Mouse (Mus musculus) hindbrain, embryonic 16.5 days (tissue): ENCODE measurements around the gene Elfn1. TPM values are rescaled to one million over a fixed set of nuclear protein-coding genes. Genes with fewer than 3 reads are reported as not detected.

ENCODE experiments used
- ATAC-seq: fragments of 200-750 bp; cut with Nextera tagmentation; 2 replicates; pipeline ENCODE4 v1.8.0; 2017; ENCODE audit warnings: moderate TSS enrichment, moderate library complexity
- H3K27ac ChIP-seq: fragments of 300-500 bp; sonication (generic); 2 replicates; pipeline ENCODE4 v1.5.1; 2014; ENCODE audit warnings: low read depth, mild to moderate bottlenecking, control low read depth, low read length, moderate library complexity
- H3K27me3 ChIP-seq: fragments of 300-500 bp; sonication (generic); replicated peaks from 2 replicates; pipeline ENCODE4 v1.6.1; 2014; ENCODE audit warnings: low read length; ENCODE audit not compliant: control insufficient read depth, insufficient read depth
- H3K36me3 ChIP-seq: fragments of 300-500 bp; sonication (generic); 2 replicates; pipeline ENCODE4 v1.6.1; 2014; ENCODE audit warnings: mild to moderate bottlenecking, low read length, moderate library complexity, mixed read lengths; ENCODE audit not compliant: control insufficient read depth, insufficient read depth
- H3K4me1 ChIP-seq: fragments of 300-500 bp; sonication (generic); 2 replicates; pipeline ENCODE4 v1.6.1; 2014; ENCODE audit warnings: low read depth, low read length; ENCODE audit not compliant: control insufficient read depth, insufficient read depth
- H3K4me2 ChIP-seq: fragments of 300-500 bp; sonication (generic); 2 replicates; pipeline ENCODE4 v1.6.1; 2014; ENCODE audit warnings: mild to moderate bottlenecking, low read length, control low read depth, moderate library complexity
- H3K4me3 ChIP-seq: fragments of 300-500 bp; sonication (generic); 2 replicates; pipeline ENCODE4 v1.5.1; 2014; ENCODE audit warnings: mild to moderate bottlenecking, low read length, control low read depth, moderate library complexity
- H3K9ac ChIP-seq: fragments of 300-500 bp; sonication (generic); 2 replicates; pipeline ENCODE4 v1.6.1; 2014; ENCODE audit warnings: low read depth, mild to moderate bottlenecking, control low read depth, low read length, moderate library complexity
- H3K9me3 ChIP-seq: fragments of 300-500 bp; sonication (generic); 2 replicates; pipeline ENCODE4 v1.6.1; 2014; ENCODE audit warnings: mild to moderate bottlenecking, low read length, moderate library complexity; ENCODE audit not compliant: control insufficient read depth
- WGBS: fragments of 180-500 bp; shearing (Covaris S2); extraction: QIAGEN DNeasy Blood & Tissue Kit; methylation state at CpG from one replicate; pipeline ENCODE4 v1.1.7; 2014; 5-methylcytosine and 5-hydroxymethylcytosine counted together
- polyA plus RNA-seq: library from polyadenylated mRNA; unstranded; fragments of >200 nt; fragmentation: Nextera tagmentation; extraction: Ambion mirVana; gene quantifications from 2 replicates; pipeline ENCODE4 v1.2.1, GENCODE M21; 2015

The Elfn1 gene
- polyA plus RNA-seq, 1 experiment from 2014 or later: 2.8 TPM

DNA sequence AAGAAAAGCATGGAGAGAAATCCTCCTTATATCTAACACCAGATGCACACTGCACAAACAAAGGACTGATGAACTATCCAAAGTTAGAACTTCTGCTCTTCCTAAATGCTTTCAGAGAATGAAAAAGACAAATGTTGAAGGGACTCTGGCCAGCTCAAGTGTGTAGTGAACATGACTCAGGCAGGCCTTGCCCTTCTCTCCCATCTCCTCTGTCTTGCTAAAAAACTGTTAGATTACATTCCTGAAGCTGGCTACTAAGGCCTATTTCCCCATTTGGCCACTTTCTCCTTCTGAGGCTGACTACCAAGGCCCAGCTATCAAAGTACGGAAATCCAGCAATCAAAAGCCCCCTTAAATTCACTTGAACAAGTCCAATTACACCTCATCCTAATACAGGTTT is 111.9 kb downstream of the Elfn1 start:
- H3K4me2 ChIP-seq: no peak overlapping the region
- no peaks in the 10 kb centered on the region for H3K27me3 ChIP-seq
- 96% methylated on average over 1 of the region's 1 CpGs for WGBS
- no peak overlapping the region for H3K4me3 ChIP-seq
- H3K9ac ChIP-seq: no peak overlapping the region
- H3K9me3 ChIP-seq: no peaks in the 10 kb centered on the region
- H3K36me3 ChIP-seq: no peaks in the 10 kb centered on the region
- peaks cover 26% of the 10 kb centered on the region for H3K4me1 ChIP-seq
- no peak overlapping the region for H3K27ac ChIP-seq
- ATAC-seq: no peak

DNA sequence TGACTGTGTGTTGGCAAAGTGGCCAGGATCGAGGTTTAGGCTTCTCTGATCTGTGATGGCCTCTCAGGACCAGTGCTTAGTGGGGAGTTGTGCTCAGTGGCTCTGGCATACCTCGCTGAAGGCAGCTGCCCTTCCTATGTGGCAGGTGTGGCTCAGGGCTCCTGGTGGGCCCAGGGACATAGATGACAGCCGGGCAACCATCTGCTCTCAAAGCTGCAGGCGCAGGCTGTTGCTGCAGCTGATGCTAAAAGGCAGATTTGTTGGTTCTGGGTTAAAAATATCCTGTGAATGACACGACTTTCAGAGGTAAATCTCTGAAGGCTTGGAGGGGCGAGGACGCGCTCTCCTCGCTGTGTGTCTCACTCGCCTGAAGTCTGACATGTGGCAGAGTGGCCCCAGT is 114.0 kb downstream of the Elfn1 start:
- no peak overlapping the region for H3K4me2 ChIP-seq
- no peaks in the 10 kb centered on the region for H3K36me3 ChIP-seq
- ATAC-seq: no peak
- no peaks in the 10 kb centered on the region; the same call in 1 of the 2 replicates for H3K27me3 ChIP-seq
- H3K27ac ChIP-seq: no peak overlapping the region
- no peaks in the 10 kb centered on the region for H3K9me3 ChIP-seq
- H3K4me1 ChIP-seq: peaks cover 28% of the 10 kb centered on the region
- no peak overlapping the region for H3K4me3 ChIP-seq
- no peak overlapping the region for H3K9ac ChIP-seq
- WGBS: 53% methylated on average over 10 of the region's 10 CpGs

DNA sequence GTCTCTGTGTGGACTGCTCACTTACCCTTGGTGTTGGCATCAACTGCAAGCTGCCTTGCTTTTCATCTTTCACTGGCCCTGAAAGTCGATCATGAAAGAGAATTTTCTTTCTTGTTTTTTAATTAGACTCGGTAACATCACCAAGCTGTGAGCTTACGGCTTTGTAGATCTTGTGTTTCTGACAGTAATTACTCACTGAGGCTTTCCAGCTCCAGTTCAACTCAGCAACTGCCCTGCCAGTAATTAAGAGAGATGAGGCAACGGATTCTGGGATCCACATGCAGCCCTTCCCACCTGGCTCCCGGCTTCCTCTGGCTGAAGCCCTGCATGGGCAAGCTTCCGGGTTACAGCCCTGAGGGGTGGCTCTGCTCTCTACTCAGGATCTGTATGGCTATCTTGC is 115.1 kb downstream of the Elfn1 start:
- WGBS: 56% methylated on average over 6 of the region's 6 CpGs

DNA sequence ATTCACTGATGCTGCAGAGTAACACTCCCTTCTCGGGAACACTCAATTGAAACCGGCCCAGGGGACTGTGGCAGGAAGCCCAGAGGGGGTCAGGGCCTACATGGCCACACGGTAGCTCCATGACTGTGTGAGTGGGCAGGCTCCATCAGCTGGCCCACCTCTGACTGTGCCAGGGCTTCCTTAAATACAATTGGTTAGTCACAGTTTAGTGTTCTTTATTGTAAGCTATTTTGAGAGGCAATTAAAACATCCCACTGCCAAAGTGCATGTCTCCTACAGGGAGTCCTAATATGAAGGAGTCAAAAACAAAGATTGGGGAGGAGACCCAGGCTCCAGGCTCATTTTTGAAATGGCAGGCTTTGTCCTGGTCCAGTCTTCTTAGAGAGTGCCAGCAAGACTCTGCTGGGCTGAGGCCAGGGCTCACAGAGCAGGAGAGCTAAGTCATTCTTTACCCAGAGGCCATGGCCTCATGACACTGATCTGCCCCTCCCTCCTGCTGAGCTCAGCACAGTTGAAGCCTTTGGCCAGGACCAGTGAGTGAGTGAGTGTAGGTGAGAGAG is 116.3 kb downstream of the Elfn1 start:
- no peak overlapping the region for H3K9ac ChIP-seq
- H3K27ac ChIP-seq: no peak overlapping the region
- H3K4me2 ChIP-seq: no peak overlapping the region
- peak; percentile 91 for ATAC-seq
- peaks cover 28% of the 10 kb centered on the region for H3K4me1 ChIP-seq
- no peaks in the 10 kb centered on the region; the same call in 1 of the 2 replicates for H3K27me3 ChIP-seq
- WGBS: 13% methylated on average over 3 of the region's 3 CpGs
- H3K9me3 ChIP-seq: no peaks in the 10 kb centered on the region
- no peaks in the 10 kb centered on the region for H3K36me3 ChIP-seq
- no peak overlapping the region for H3K4me3 ChIP-seq

More for the DNA sequence above, 115.1 kb downstream of the Elfn1 start:
- Histone ChIP-seq H3K27ac (no peak overlapping the region), H3K9ac (no peak overlapping the region), H3K9me3 (no peaks in the 10 kb centered on the region), H3K4me2 (no peak overlapping the region), H3K27me3 (no peaks in the 10 kb centered on the region; the same call in 1 of the 2 replicates), H3K36me3 (no peaks in the 10 kb centered on the region), H3K4me1 (peaks cover 28% of the 10 kb centered on the region), H3K4me3 (no peak overlapping the region)
- no peak for ATAC-seq

Other genes with a start within 250 kb of the Elfn1 start
- gene Micall2, start 171.6 kb upstream of the Elfn1 start, polyA plus RNA-seq: 12.3 and 12.9 TPM in 2 replicates
- 27.1 and 32.6 TPM in 2 replicates for gene Ints1, start 132.3 kb upstream of the Elfn1 start, polyA plus RNA-seq
- gene Mafk, start 116.4 kb upstream of the Elfn1 start, polyA plus RNA-seq: 12.1 and 13.0 TPM in 2 replicates
- 0.05 and 0.09 TPM in 2 replicates for gene Tmem184a, start 88.0 kb upstream of the Elfn1 start, polyA plus RNA-seq
- not detected in 2 replicates for gene Gm26938, start 81.5 kb upstream of the Elfn1 start, polyA plus RNA-seq
- 70.7 and 73.0 TPM in 2 replicates for gene Psmg3, start 81.1 kb upstream of the Elfn1 start, polyA plus RNA-seq